Mouse (Mus musculus) CD4-positive naive resting alpha-beta T cell, adult 57 days (primary cell): ENCODE results near the gene Zbtb5. TPM values are rescaled to one million over a fixed set of nuclear protein-coding genes. Genes with fewer than 3 reads are reported as not detected.

Experiments used
- total RNA-seq: library from RNA; stranded (reverse); gene quantifications from one replicate; pipeline ENCODE4 v1.2.4, GENCODE M21; 2023

The Zbtb5 gene
- total RNA-seq = 9.6 TPM

DNA sequence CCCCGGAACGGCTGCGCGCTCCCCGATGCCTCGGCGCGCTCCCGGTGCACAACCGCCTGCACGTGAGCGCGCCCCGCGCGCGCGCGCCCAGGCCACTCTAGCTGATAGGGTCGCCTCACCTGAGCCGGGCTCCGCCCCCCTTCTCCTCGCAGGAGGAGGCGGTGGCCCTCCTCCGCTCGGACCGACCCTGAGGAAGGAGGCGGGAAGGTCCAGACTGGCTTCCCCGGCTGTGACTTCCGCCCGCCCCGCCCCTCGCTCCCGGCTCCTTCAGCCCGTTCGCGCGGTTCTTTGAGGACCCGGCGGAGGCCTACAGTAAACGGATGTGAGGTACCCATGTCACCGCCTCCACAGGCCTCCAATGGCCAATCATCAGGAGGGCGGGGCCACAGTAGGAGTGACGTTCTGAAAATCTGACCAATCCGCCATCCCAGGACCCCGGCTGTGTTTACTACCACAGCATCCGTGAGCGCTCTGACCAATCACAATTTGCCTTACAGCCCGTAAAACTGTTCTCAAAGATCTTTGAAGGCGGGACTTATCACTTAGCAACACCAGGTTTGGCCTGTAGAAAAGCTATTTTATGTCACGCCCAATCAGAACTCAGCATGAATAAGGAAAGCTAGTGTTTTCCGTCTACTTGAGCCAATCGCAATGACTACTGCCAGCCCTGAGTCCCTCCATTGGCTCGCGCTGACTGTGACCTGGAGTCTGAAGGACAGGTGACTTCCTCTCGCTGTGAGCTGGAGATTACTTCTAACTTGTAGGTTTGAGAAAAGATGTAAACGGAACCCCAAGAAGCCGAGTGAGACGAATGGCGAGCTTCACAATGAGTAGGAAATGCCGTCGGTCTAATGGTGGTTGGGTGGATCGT lies at the start of gene Zbtb5:
Gene Zbtb5 (minus strand): TSS at position 308 of the 871 bp plus-strand sequence.

DNA sequence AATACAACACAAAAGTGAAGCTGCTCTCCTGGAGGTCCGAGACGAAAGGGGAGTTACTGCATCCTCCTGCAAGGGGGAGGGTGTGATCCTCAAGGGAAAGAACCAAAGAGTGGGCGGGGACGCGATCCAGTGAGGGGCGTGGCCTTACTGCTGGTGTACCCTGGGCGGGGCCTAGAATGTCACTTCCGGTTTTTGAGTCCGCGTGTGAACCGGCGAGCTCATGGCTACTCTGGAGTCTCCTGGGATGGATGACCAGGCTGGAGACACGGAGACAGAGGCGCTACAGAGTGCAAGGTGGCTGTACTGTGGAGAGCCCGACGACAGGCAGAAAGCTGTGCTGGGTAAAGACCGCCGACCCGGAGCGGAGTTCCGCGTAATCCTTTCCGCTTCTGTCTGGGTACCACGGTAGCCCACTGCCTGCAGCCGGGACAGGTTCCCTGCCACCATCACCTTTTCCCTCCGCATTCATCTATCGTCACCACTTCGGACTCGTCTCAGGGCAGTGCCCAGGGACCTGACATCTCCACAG lies 6.3 kb upstream of the Zbtb5 start, which contains the start of gene Polr1e:
Gene Polr1e (plus strand): TSS at position 132 of the 529 bp plus-strand sequence.

DNA sequence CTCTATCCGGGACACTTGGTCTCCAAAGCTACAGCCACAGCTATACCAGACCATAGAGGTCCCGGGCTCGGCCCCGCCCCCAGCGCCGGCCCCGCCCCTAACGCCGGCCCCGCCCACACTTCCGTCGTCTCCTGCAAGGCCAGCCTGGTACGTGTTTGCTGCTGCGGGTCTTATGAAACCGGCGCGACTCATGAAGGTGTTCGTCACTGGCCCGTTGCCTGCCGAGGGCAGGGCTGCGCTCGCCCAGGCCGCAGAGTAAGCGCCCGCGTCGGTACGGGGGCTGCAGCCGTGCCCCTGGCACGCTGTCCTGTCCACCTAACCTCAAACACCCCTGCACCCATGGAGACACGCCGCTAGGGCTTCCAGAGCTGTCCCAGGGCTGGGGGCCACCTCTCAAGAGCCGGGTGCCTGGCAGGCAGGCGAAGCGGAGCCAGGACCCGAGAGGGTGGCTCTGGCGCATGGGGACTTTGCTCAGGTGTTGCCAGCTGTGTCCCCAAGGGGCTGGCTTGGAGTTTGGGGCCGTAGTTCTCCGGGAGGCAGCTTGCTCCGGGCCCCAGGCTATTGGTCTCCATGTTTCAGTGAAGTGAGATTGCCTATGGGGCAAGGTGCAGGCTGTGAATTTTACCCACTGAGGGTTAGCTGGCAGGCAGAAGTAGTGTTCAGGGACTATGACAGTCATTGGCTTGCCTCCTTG lies 30.8 kb downstream of the Zbtb5 start, which contains the start of gene Grhpr:
Gene Grhpr (plus strand): TSS at position 116 of the 694 bp plus-strand sequence.

Other genes starting within 250 kb of the Zbtb5 start
- gene Grhpr, start 31.0 kb downstream of the Zbtb5 start, total RNA-seq = 14.4 TPM
- gene Polr1e, start 6.2 kb upstream of the Zbtb5 start, total RNA-seq = 27.3 TPM
- gene Fbxo10, start 72.2 kb upstream of the Zbtb5 start, total RNA-seq = 4.3 TPM
- gene Tomm5, start 95.7 kb upstream of the Zbtb5 start, total RNA-seq = 50.6 TPM
- gene Frmpd1, start 172.5 kb upstream of the Zbtb5 start, total RNA-seq = 1.1 TPM